Mouse (Mus musculus): ENCODE results near the gene Setd4.
"Not testable (repeated sequence)": the region's sequence is repeated elsewhere in the genome, so short reads cannot be mapped to it uniquely, and the experiment has no call there.

Setd4 gene

GRCm38 (mm10) chr16:93603439-93604212, at the start of gene Setd4:
TSS of gene Setd4 (minus strand) at chr16:93604063.
- DNase-seq (ENCODE audit: low spot score in 2 of 2): peak; percentile 84 to 88

- DNase-seq (ENCODE audit: low spot score in 2 of 2): no peak
Measured at GRCm38 (mm10) chr16:93648441-93649183, 44.7 kb upstream of the Setd4 start.

GRCm38 (mm10) chr16:93644006-93644405, 40.1 kb upstream of the Setd4 start:
- no peak for DNase-seq (ENCODE audit: low spot score in 2 of 2)

- no peak for DNase-seq (ENCODE audit: low spot score in 2 of 2)
Measured at GRCm38 (mm10) chr16:93627761-93628400, 24.0 kb upstream of the Setd4 start, which contains the start of gene Gm5678. TSS of gene Gm5678 (plus strand) at chr16:93628097.

- DNase-seq (ENCODE audit: low spot score in 2 of 2): no peak
Measured at GRCm38 (mm10) chr16:93626745-93627144, 22.9 kb upstream of the Setd4 start.

- DNase-seq (ENCODE audit: low spot score in 2 of 2): no peak
Measured at GRCm38 (mm10) chr16:93624671-93625070, 20.8 kb upstream of the Setd4 start.

- DNase-seq (ENCODE audit: low spot score in 2 of 2): not testable (repeated sequence)
Measured at GRCm38 (mm10) chr16:93623759-93624158, 19.9 kb upstream of the Setd4 start.

GRCm38 (mm10) chr16:93615118-93615870, 11.4 kb upstream of the Setd4 start:
- peak; percentile 64 to 76 for DNase-seq (ENCODE audit: low spot score in 2 of 2)

- DNase-seq (ENCODE audit: low spot score in 2 of 2): no peak
Measured at GRCm38 (mm10) chr16:93610961-93611360, 7.1 kb upstream of the Setd4 start.

- DNase-seq (ENCODE audit: low spot score in 2 of 2): no peak
Measured at GRCm38 (mm10) chr16:93609796-93610195, 5.9 kb upstream of the Setd4 start.

GRCm38 (mm10) chr16:93608731-93609130, 4.9 kb upstream of the Setd4 start:
- DNase-seq (ENCODE audit: low spot score in 2 of 2): no peak

- DNase-seq (ENCODE audit: low spot score in 2 of 2): peak; percentile 86 to 91
Measured at GRCm38 (mm10) chr16:93607669-93608101, 3.8 kb upstream of the Setd4 start.

GRCm38 (mm10) chr16:93606146-93606545, 2.3 kb upstream of the Setd4 start:
- DNase-seq (ENCODE audit: low spot score in 2 of 2): no peak

- DNase-seq (ENCODE audit: low spot score in 2 of 2): no peak
Measured at GRCm38 (mm10) chr16:93605553-93605952, 1.7 kb upstream of the Setd4 start, which contains the start of gene Cbr1. TSS of gene Cbr1 (plus strand) at chr16:93605853.

- no peak for DNase-seq (ENCODE audit: low spot score in 2 of 2)
Measured at GRCm38 (mm10) chr16:93604481-93604969, 662 bp upstream of the Setd4 start.

GRCm38 (mm10) chr16:93599461-93599860, 4.4 kb downstream of the Setd4 start:
- no peak for DNase-seq (ENCODE audit: low spot score in 2 of 2)

- no peak for DNase-seq (ENCODE audit: low spot score in 2 of 2)
Measured at GRCm38 (mm10) chr16:93597551-93597950, 6.3 kb downstream of the Setd4 start.

GRCm38 (mm10) chr16:93596807-93597206, 7.1 kb downstream of the Setd4 start:
- no peak for DNase-seq (ENCODE audit: low spot score in 2 of 2)

- DNase-seq (ENCODE audit: low spot score in 2 of 2): no peak
Measured at GRCm38 (mm10) chr16:93595766-93596165, 8.1 kb downstream of the Setd4 start.

GRCm38 (mm10) chr16:93594448-93594847, 9.4 kb downstream of the Setd4 start:
- no peak for DNase-seq (ENCODE audit: low spot score in 2 of 2)

GRCm38 (mm10) chr16:93593406-93593805, 10.5 kb downstream of the Setd4 start:
- DNase-seq (ENCODE audit: low spot score in 2 of 2): no peak
